Mouse (Mus musculus): ENCODE measurements around the gene B3gnt7. TPM values are rescaled to one million over a fixed set of nuclear protein-coding genes. Genes with fewer than 3 reads are reported as not detected.

The B3gnt7 gene
- polyA plus RNA-seq (2017; shearing (Covaris generic)): not detected

GRCm38 (mm10) chr1:86302532-86302931 lies at the start of gene B3gnt7:
B3gnt7 (plus strand) TSS chr1:86302832.

Other genes with a start within 250 kb of the B3gnt7 start
- 130 TPM for gene Psmd1, start 238.4 kb upstream of the B3gnt7 start, polyA plus RNA-seq (2017; shearing (Covaris generic))
- not detected for gene Htr2b, start 190.9 kb upstream of the B3gnt7 start, polyA plus RNA-seq (2017; shearing (Covaris generic))
- gene Gm21972, start 169.2 kb upstream of the B3gnt7 start, polyA plus RNA-seq (2017; shearing (Covaris generic)): not detected
- 11.4 TPM for gene Armc9, start 148.1 kb upstream of the B3gnt7 start, polyA plus RNA-seq (2017; shearing (Covaris generic))
- 462 TPM for gene Ncl, start 56.6 kb downstream of the B3gnt7 start, polyA plus RNA-seq (2017; shearing (Covaris generic))
- gene Nmur1, start 123.4 kb downstream of the B3gnt7 start, polyA plus RNA-seq (2017; shearing (Covaris generic)): 0.45 TPM
- not detected for gene Tex44, start 123.5 kb downstream of the B3gnt7 start, polyA plus RNA-seq (2017; shearing (Covaris generic))
- 1,891 TPM for gene Ptma, start 223.9 kb downstream of the B3gnt7 start, polyA plus RNA-seq (2017; shearing (Covaris generic))